Mouse (Mus musculus) CH12.LX (cell line): Measurements from ENCODE around the gene C2. TPM values are rescaled to one million over a fixed set of nuclear protein-coding genes. Genes with fewer than 3 reads are reported as not detected.

ENCODE experiments used
- DNase-seq: peaks from one replicate; pipeline ENCODE4 v3.0.0-alpha.2; 2013; ENCODE audit errors: extremely low read depth
- H3K27ac ChIP-seq: 2 replicates; pipeline ENCODE4 v1.5.1; 2012; ENCODE audit warnings: low read depth, mild to moderate bottlenecking, control low read depth, moderate library complexity; ENCODE audit not compliant: insufficient read depth
- H3K27me3 ChIP-seq: replicated peaks from 2 replicates; pipeline ENCODE3; 2012; ENCODE audit warnings: inconsistent platforms
- H3K36me3 ChIP-seq, 2 experiments: replicated peaks in 1 of 2; 2 replicates each; pipeline versions ENCODE3 to v1.6.1; 2012; ENCODE audit warnings: inconsistent platforms in 1 of 2, low read length in 1 of 2, mild to moderate bottlenecking in 1 of 2, mixed read lengths in 1 of 2, moderate library complexity in 1 of 2; ENCODE audit not compliant: control insufficient read depth in 1 of 2, insufficient read depth in 1 of 2
- H3K4me1 ChIP-seq, 2 experiments: 2 replicates each; pipeline ENCODE4 v1.6.1; 2012; ENCODE audit warnings: inconsistent platforms in 1 of 2, moderate library complexity in 1 of 2; ENCODE audit not compliant: insufficient read depth in 2 of 2, control insufficient read depth in 1 of 2
- H3K4me2 ChIP-seq: 2 replicates; pipeline ENCODE4 v1.6.1; 2012; ENCODE audit warnings: low read depth, mild to moderate bottlenecking, control low read depth; ENCODE audit not compliant: poor library complexity, insufficient read depth, severe bottlenecking
- H3K4me3 ChIP-seq, 3 experiments: fragments of 150-350 bp in 1 of 3; sonication (generic) in 1 of 3; replicated peaks in 1 of 3; 2 replicates each; pipeline versions ENCODE3 to v1.5.1; 2011 to 2012; ENCODE audit warnings: low read depth in 2 of 3, low read length in 2 of 3, mild to moderate bottlenecking in 2 of 3, moderate library complexity in 2 of 3, control low read depth in 1 of 3, improper control_type of control experiment in 1 of 3, inconsistent platforms in 1 of 3, mixed read lengths in 1 of 3; ENCODE audit not compliant: poor library complexity in 1 of 3
- H3K79me2 ChIP-seq: replicated peaks from 2 replicates; pipeline ENCODE4 v1.6.1; 2012; ENCODE audit warnings: mild to moderate bottlenecking, moderate library complexity; ENCODE audit not compliant: control insufficient read depth, poor library complexity, insufficient read depth, severe bottlenecking; ENCODE audit errors: extremely low read depth
- H3K9ac ChIP-seq: 2 replicates; pipeline ENCODE4 v1.6.1; 2012; ENCODE audit warnings: low read depth, mild to moderate bottlenecking, control low read depth, moderate library complexity; ENCODE audit not compliant: insufficient read depth
- H3K9me3 ChIP-seq: replicated peaks from 2 replicates; pipeline ENCODE3; 2012; ENCODE audit warnings: low read length, inconsistent platforms, mixed read lengths
- BHLHE40 ChIP-seq: IDR thresholded peaks from 2 replicates; pipeline ENCODE4 v1.6.1; 2011; ENCODE audit warnings: mild to moderate bottlenecking, low read depth, low read length, improper control_type of control experiment
- CHD1 ChIP-seq: IDR thresholded peaks from 2 replicates; pipeline ENCODE4 v1.6.1; 2012; ENCODE audit warnings: low read depth, low read length, improper control_type of control experiment, inconsistent platforms
- CHD2 ChIP-seq: IDR thresholded peaks from 2 replicates; pipeline ENCODE4 v1.6.1; 2011; ENCODE audit warnings: low read length, improper control_type of control experiment
- CTCF ChIP-seq, 2 experiments: IDR thresholded peaks in 1 of 2; conservative IDR thresholded peaks in 1 of 2; 2 replicates each; pipeline ENCODE4 v1.5.1; 2011 to 2012; ENCODE audit warnings: low read depth in 2 of 2, low read length in 2 of 2, improper control_type of control experiment in 1 of 2, inconsistent platforms in 1 of 2, mild to moderate bottlenecking in 1 of 2, moderate library complexity in 1 of 2
- E2F4 ChIP-seq: IDR thresholded peaks from 2 replicates; pipeline ENCODE4 v1.6.1; 2011; ENCODE audit warnings: low read depth, low read length, improper control_type of control experiment; ENCODE audit not compliant: insufficient replicate concordance
- ELF1 ChIP-seq: IDR thresholded peaks from 2 replicates; pipeline ENCODE4 v1.6.1; 2014; ENCODE audit warnings: low read depth, mild to moderate bottlenecking, inconsistent platforms, low read length, improper control_type of control experiment
- HCFC1 ChIP-seq: IDR thresholded peaks from 2 replicates; pipeline ENCODE4 v1.6.1; 2012; ENCODE audit warnings: low read depth, mild to moderate bottlenecking, inconsistent platforms, low read length, improper control_type of control experiment
- JUN ChIP-seq: IDR thresholded peaks from 2 replicates; pipeline ENCODE4 v1.6.1; 2011; ENCODE audit warnings: low read depth, mild to moderate bottlenecking, low read length, improper control_type of control experiment, moderate library complexity; ENCODE audit not compliant: insufficient read depth
- MEF2A ChIP-seq: IDR thresholded peaks from 2 replicates; pipeline ENCODE4 v1.6.1; 2014; ENCODE audit warnings: low read depth, mild to moderate bottlenecking, inconsistent platforms, low read length, improper control_type of control experiment, borderline replicate concordance
- MYC ChIP-seq: IDR thresholded peaks from 2 replicates; pipeline ENCODE4 v1.6.1; 2011; ENCODE audit warnings: low read depth, mild to moderate bottlenecking, improper control_type of control experiment, low read length
- NELFE ChIP-seq: IDR thresholded peaks from 2 replicates; pipeline ENCODE4 v1.6.1; 2011; ENCODE audit warnings: low read depth, low read length, improper control_type of control experiment
- PAX5 ChIP-seq: IDR thresholded peaks from 2 replicates; pipeline ENCODE4 v1.6.1; 2012; ENCODE audit warnings: low read length, inconsistent platforms, mixed read lengths
- POLR2AphosphoS2 ChIP-seq: IDR thresholded peaks from 2 replicates; pipeline ENCODE4 v1.6.1; 2011; ENCODE audit warnings: low read depth, low read length, improper control_type of control experiment
- RAD21 ChIP-seq: IDR thresholded peaks from 2 replicates; pipeline ENCODE4 v1.6.1; 2011; ENCODE audit warnings: low read depth, mild to moderate bottlenecking, low read length, improper control_type of control experiment, moderate library complexity
- RCOR1 ChIP-seq: conservative IDR thresholded peaks from 2 replicates; pipeline ENCODE4 v1.6.1; 2012; ENCODE audit warnings: low read depth, mild to moderate bottlenecking, inconsistent platforms, low read length, improper control_type of control experiment
- SMC3 ChIP-seq: IDR thresholded peaks from 2 replicates; pipeline ENCODE4 v1.6.1; 2011; ENCODE audit warnings: low read depth, low read length, improper control_type of control experiment
- TCF12 ChIP-seq: IDR thresholded peaks from 2 replicates; pipeline ENCODE4 v1.6.1; 2014; ENCODE audit warnings: low read depth, mild to moderate bottlenecking, inconsistent platforms, low read length, improper control_type of control experiment
- USF1 ChIP-seq: IDR thresholded peaks from 2 replicates; pipeline ENCODE4 v1.6.1; 2014; ENCODE audit warnings: low read depth, mild to moderate bottlenecking, inconsistent platforms, low read length, improper control_type of control experiment
- USF2 ChIP-seq: conservative IDR thresholded peaks from 2 replicates; pipeline ENCODE4 v1.6.1; 2011; ENCODE audit warnings: low read depth, low read length, improper control_type of control experiment
- ZKSCAN1 ChIP-seq: IDR thresholded peaks from 2 replicates; pipeline ENCODE4 v1.6.1; 2012; ENCODE audit warnings: low read depth, inconsistent platforms, low read length, improper control_type of control experiment, borderline replicate concordance
- ZNF384 ChIP-seq: IDR thresholded peaks from 2 replicates; pipeline ENCODE4 v1.6.1; 2012; ENCODE audit warnings: low read depth, low read length, improper control_type of control experiment, inconsistent platforms
- dilution Hi-C: fragments of 300-500 bp; cut with MboI; formaldehyde crosslinking; loops from 2 replicates; pipeline ENCODE4 v1.14.3; 2020; ENCODE audit warnings: low sequenced_read_pairs; ENCODE audit not compliant: extremely low pct_unique_long_range_greater_than_20kb, extremely low pct_ligation_motif_present
- in situ Hi-C: fragments of 300-500 bp; cut with MboI; formaldehyde crosslinking; loops from 3 replicates; pipeline ENCODE4 v1.14.3; 2019; ENCODE audit warnings: low sequenced_read_pairs, low pct_ligation_motif_present, low pct_unique_long_range_greater_than_20kb, mixed read lengths
- polyA plus RNA-seq: library from polyadenylated mRNA; unstranded; fragments of >175 nt; gene quantifications from 2 replicates; pipeline ENCODE4 v1.2.1, GENCODE M21; 2012; ENCODE audit warnings: low read depth; ENCODE audit not compliant: insufficient read length
- total RNA-seq, 2 experiments: library from RNA; depleted of rRNA; stranded (reverse); fragments of 300-350 nt in 1 of 2; fragments of >200 nt in 1 of 2; gene quantifications; 2 replicates each; pipeline ENCODE4 v1.2.3; 2012 to 2014

Gene C2
- total and polyA plus RNA-seq, 3 experiments, result 1.3 to 6.6 (median 3.1) TPM

DNA sequence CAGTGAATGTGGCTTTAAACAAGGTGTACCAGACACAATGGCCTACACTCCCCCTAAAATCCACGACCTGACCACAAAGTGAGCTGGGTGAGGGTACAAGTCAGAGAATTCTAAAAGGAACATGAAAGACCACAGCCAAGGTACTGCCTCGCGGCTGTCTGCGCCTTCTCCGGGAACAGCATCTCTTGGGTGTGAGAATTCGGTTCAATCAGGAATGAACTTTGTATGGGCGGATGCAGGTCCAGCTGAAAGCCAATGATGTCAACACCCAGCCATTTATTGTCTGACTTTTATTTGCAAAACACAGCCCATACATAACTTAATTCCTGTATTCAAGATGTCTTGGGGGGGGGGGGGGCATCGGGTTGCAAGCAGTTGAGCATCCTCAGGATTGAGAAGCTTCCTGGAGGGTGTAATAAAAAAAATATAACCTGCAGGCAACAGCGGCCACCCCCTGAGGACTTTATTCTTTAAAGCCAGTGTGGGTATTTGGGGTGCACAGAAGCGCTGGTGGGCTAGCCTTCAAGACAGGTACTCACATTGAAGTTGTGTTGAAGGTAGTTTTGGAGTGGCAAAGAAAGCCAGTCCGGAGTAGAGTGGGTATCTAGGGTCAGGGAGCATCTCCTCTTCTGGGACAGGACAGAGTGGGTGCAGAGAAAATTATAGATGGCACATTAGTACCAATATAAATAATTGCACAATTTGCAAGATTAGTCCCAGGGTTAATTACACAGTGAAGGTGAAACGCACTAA lies 4.8 kb downstream of the C2 start:
- Histone ChIP-seq H3K9ac (peak overlapping the region; percentile 41; the same call in 1 of the 2 replicates), H3K79me2 (no peaks in the 10 kb centered on the region; the same call in none of the 2 replicates), H3K4me2 (peak overlapping the region; percentile 18; the same call in 1 of the 2 replicates), H3K4me1 (peaks cover 9 to 29% of the 10 kb centered on the region in 2 experiments), H3K4me3 (no peak overlapping the region), H3K27me3 (no peaks in the 10 kb centered on the region), H3K9me3 (peaks cover 5% of the 10 kb centered on the region), H3K36me3 (peaks cover 2 to 15% of the 10 kb centered on the region in 2 experiments), H3K27ac (no peak overlapping the region)
- DNase-seq, result no peak
- in situ Hi-C loops, result no loop called here
- dilution Hi-C loops, result no loop called here
- no peak for TF ChIP-seq TCF12
- no peak for TF ChIP-seq HCFC1
- TF ChIP-seq MYC, result no peak
- TF ChIP-seq RCOR1, result no peak
- TF ChIP-seq MEF2A, result no peak
- TF ChIP-seq E2F4, result no peak
- no peak for TF ChIP-seq SMC3
- no peak for TF ChIP-seq ZNF384
- no peak for TF ChIP-seq USF1
- TF ChIP-seq JUN, result no peak
- TF ChIP-seq PAX5, result no peak
- no peak for TF ChIP-seq CHD2
- no peak for TF ChIP-seq RAD21
- TF ChIP-seq BHLHE40, result no peak
- no peak for TF ChIP-seq CHD1
- no peak for TF ChIP-seq NELFE
- TF ChIP-seq ZKSCAN1, result no peak
- TF ChIP-seq POLR2AphosphoS2, result no peak
- TF ChIP-seq ELF1, result no peak
- TF ChIP-seq, all 38 proteins: peak for 0

GRCm38 (mm10) chr17:34891377-34891776 lies 6.7 kb downstream of the C2 start:
- H3K9me3 ChIP-seq, result peaks cover 8% of the 10 kb centered on the region
- H3K27me3 ChIP-seq, result no peaks in the 10 kb centered on the region
- no peak overlapping the region for H3K4me2 ChIP-seq
- DNase-seq, result no peak
- peaks cover 2 to 13% of the 10 kb centered on the region in 2 experiments for H3K36me3 ChIP-seq
- H3K9ac ChIP-seq, result no peak overlapping the region
- H3K4me3 ChIP-seq, result no peak overlapping the region
- in situ Hi-C loops (no loop called here), dilution Hi-C loops (no loop called here)
- no peaks in the 10 kb centered on the region for H3K79me2 ChIP-seq
- H3K27ac ChIP-seq, result no peak overlapping the region
- TF ChIP-seq RAD21, result peak; percentile 8; the same call in 1 of the 2 replicates
- no peak for TF ChIP-seq USF2
- TF ChIP-seq CTCF (conservative IDR thresholded peaks at IDR 0.05 in 1 of 2, IDR thresholded peaks at IDR 0.05 in 1 of 2; ENCODE audit: low read depth in 2 of 2, low read length in 2 of 2), result peak in 1 of 2 experiments; percentile 33; a peak in 2 of 4 replicates
- peaks cover 10 to 34% of the 10 kb centered on the region in 2 experiments for H3K4me1 ChIP-seq
